Mouse (Mus musculus) intestine, embryonic 16.5 days (tissue): ENCODE data around the gene Ift122. TPM values are rescaled to one million over a fixed set of nuclear protein-coding genes. Genes with fewer than 3 reads are reported as not detected.

ENCODE experiments used
- ATAC-seq: fragments of 200-750 bp; cut with Nextera tagmentation; 2 replicates; pipeline ENCODE4 v1.8.0; 2017; ENCODE audit warnings: moderate TSS enrichment, moderate library complexity
- H3K27ac ChIP-seq: fragments of 300-500 bp; sonication (generic); 2 replicates; pipeline ENCODE4 v1.5.1; 2014; ENCODE audit warnings: mild to moderate bottlenecking, low read length
- H3K27me3 ChIP-seq: fragments of 300-500 bp; sonication (generic); replicated peaks from 2 replicates; pipeline ENCODE4 v1.6.1; 2014; ENCODE audit warnings: low read length, control low read depth, mixed read lengths; ENCODE audit not compliant: control insufficient read depth, insufficient read depth
- H3K36me3 ChIP-seq: fragments of 300-500 bp; sonication (generic); 2 replicates; pipeline ENCODE4 v1.6.1; 2014; ENCODE audit warnings: low read length, control low read depth; ENCODE audit not compliant: control insufficient read depth, insufficient read depth
- H3K4me1 ChIP-seq: fragments of 300-500 bp; sonication (generic); 2 replicates; pipeline ENCODE4 v1.6.1; 2014; ENCODE audit warnings: low read length, control low read depth, mixed read lengths; ENCODE audit not compliant: control insufficient read depth, insufficient read depth
- H3K4me2 ChIP-seq: fragments of 300-500 bp; sonication (generic); 2 replicates; pipeline ENCODE4 v1.6.1; 2014; ENCODE audit warnings: low read depth, low read length, control low read depth
- H3K4me3 ChIP-seq: fragments of 300-500 bp; sonication (generic); 2 replicates; pipeline ENCODE4 v1.5.1; 2014; ENCODE audit warnings: mild to moderate bottlenecking, low read length
- H3K9ac ChIP-seq: fragments of 300-500 bp; sonication (generic); 2 replicates; pipeline ENCODE4 v1.6.1; 2014; ENCODE audit warnings: low read depth, low read length
- H3K9me3 ChIP-seq: fragments of 300-500 bp; sonication (generic); 2 replicates; pipeline ENCODE4 v1.6.1; 2016; ENCODE audit warnings: low read length, control low read depth; ENCODE audit not compliant: control insufficient read depth
- WGBS: fragments of 180-500 bp; shearing (Covaris S2); extraction: QIAGEN DNeasy Blood & Tissue Kit; methylation state at CpG from one replicate; pipeline ENCODE4 v1.1.7; 2014; 5-methylcytosine and 5-hydroxymethylcytosine counted together
- polyA plus RNA-seq: library from polyadenylated mRNA; unstranded; fragments of >200 nt; fragmentation: Nextera tagmentation; extraction: Ambion mirVana; gene quantifications from 2 replicates; pipeline ENCODE4 v1.2.1, GENCODE M21; 2015

Gene Ift122
- polyA plus RNA-seq, 1 experiment from 2014 or later: 13.1 TPM

DNA sequence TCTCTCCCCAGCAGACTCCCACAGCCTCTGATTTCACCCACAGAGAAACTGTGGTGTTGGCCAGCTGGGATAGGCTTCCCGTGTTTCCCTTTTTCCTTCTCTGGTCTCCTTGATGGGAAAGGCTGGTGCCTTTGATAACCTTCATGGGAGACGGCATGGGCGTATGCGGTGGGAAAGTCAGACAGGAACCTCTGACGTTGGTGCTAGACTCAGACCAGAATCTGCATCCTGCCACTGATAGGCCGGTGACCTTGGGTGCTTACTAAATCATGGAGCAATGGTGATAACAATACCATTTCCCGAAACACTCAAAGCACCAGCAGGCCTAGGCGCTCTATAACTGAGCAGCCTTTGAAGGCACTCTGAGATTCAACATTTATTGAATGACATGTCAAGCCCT lies 27.5 kb downstream of the Ift122 start:
- ATAC-seq: no peak
- no peak overlapping the region for H3K4me2 ChIP-seq
- no peaks in the 10 kb centered on the region for H3K9me3 ChIP-seq
- H3K27ac ChIP-seq: no peak overlapping the region
- no peak overlapping the region for H3K4me3 ChIP-seq
- WGBS: 83% methylated on average over 8 of the region's 8 CpGs
- no peaks in the 10 kb centered on the region for H3K36me3 ChIP-seq
- H3K27me3 ChIP-seq: no peaks in the 10 kb centered on the region
- no peaks in the 10 kb centered on the region for H3K4me1 ChIP-seq
- H3K9ac ChIP-seq: no peak overlapping the region

DNA sequence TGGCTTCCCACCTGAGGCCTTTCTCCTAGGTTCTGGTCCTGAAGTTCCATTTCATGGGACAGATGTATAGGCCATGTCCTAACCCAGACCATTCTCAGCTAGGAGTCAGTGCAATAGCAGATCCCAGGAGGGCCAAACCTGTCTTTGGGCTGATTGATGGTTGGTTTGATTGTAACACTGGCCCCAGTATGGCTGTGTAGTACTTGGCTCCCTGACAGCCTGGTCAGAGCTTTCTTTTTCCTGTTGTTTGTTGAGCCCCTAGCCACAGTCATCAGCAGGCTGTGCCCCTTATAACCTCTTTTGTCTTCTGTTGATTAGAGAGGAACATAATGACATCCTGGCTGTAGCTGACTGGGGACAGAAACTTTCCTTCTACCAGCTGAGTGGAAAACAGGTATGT lies 30.7 kb downstream of the Ift122 start:
- peak; percentile 41; the same call in 1 of the 2 replicates for ATAC-seq
- H3K4me2 ChIP-seq: no peak overlapping the region
- H3K27ac ChIP-seq: no peak overlapping the region

DNA sequence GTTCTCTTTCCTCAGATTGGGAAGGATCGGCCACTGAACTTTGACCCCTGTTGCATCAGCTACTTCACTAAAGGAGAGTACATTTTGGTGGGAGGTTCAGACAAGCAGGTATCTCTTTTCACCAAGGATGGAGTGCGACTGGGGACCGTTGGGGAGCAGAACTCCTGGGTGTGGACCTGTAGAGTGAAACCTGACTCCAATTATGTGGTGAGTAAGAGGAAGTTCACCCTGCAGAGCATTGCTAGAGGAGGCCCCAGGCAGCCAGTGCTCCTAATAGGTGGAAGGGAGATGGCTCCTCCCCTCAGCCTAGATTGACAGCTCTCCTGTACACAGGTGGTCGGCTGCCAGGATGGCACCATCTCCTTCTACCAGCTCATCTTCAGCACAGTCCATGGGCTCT lies 33.6 kb downstream of the Ift122 start:
- Histone ChIP-seq H3K4me3 (no peak overlapping the region), H3K4me1 (peaks cover 9% of the 10 kb centered on the region), H3K9me3 (no peaks in the 10 kb centered on the region), H3K27me3 (no peaks in the 10 kb centered on the region), H3K36me3 (peaks cover 3% of the 10 kb centered on the region; the same call in 1 of the 2 replicates), H3K27ac (no peak overlapping the region), H3K4me2 (no peak overlapping the region), H3K9ac (no peak overlapping the region)
- WGBS: 59% methylated on average over 4 of the region's 4 CpGs
- peak; percentile 68 for ATAC-seq

More for the DNA sequence above, 30.7 kb downstream of the Ift122 start:
- H3K4me1 ChIP-seq: peaks cover 5% of the 10 kb centered on the region
- H3K9ac ChIP-seq: no peak overlapping the region
- H3K36me3 ChIP-seq: peaks cover 3% of the 10 kb centered on the region; the same call in 1 of the 2 replicates
- H3K4me3 ChIP-seq: no peak overlapping the region
- no peaks in the 10 kb centered on the region for H3K9me3 ChIP-seq
- H3K27me3 ChIP-seq: no peaks in the 10 kb centered on the region

DNA sequence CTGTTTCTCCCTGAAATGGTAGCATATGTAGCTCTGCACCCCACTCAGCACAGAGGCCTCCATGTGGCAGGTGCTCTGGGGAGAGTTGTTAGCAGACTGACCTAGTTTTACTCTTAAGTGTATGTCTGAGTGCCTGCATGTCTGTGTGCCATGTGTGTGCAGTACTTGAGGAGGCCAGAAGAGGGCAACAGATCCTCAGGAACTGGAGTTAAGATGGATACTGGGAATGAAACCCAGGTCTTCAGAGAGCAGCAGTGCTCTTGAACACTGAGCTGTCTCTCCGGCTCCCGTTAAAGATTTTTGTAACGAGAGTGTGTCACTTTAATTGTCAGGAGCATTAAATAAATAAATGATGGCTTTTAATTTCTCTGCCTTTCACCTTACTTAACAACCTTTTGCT lies 35.0 kb downstream of the Ift122 start:
- no peaks in the 10 kb centered on the region for H3K27me3 ChIP-seq
- H3K27ac ChIP-seq: no peak overlapping the region
- H3K4me3 ChIP-seq: no peak overlapping the region
- H3K9ac ChIP-seq: no peak overlapping the region
- ATAC-seq: no peak
- H3K4me1 ChIP-seq: peaks cover 12% of the 10 kb centered on the region
- no peaks in the 10 kb centered on the region for H3K9me3 ChIP-seq
- WGBS: 96% methylated on average over 3 of the region's 3 CpGs
- peaks cover 3% of the 10 kb centered on the region; the same call in 1 of the 2 replicates for H3K36me3 ChIP-seq
- no peak overlapping the region for H3K4me2 ChIP-seq

DNA sequence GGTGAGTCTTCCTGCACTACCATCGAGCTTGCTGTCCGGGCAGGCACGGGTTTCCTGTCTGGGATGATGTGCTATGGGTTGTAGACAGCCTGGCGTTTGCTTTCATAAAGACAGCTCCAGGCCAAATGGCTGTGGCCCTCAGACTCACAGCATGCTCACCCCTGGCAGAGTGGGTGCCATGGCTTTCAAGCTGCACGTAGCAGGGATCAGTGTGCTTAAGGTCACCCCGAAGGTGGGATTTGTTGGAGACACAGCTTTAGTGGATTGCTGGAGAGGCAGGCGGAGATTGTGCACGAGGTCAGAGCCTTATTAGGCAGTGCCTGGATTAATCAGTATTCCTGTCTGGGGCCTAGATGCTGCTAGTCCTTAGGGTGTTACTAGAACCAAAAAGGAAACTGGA lies 37.3 kb downstream of the Ift122 start:
- peaks cover 3% of the 10 kb centered on the region; the same call in 1 of the 2 replicates for H3K36me3 ChIP-seq
- H3K4me2 ChIP-seq: no peak overlapping the region
- H3K4me1 ChIP-seq: peaks cover 12% of the 10 kb centered on the region
- H3K9me3 ChIP-seq: no peaks in the 10 kb centered on the region
- no peak overlapping the region for H3K4me3 ChIP-seq
- no peaks in the 10 kb centered on the region for H3K27me3 ChIP-seq
- H3K9ac ChIP-seq: no peak overlapping the region
- peak overlapping the region; percentile 46 for H3K27ac ChIP-seq
- no peak for ATAC-seq
- 70% methylated on average over 8 of the region's 8 CpGs for WGBS

DNA sequence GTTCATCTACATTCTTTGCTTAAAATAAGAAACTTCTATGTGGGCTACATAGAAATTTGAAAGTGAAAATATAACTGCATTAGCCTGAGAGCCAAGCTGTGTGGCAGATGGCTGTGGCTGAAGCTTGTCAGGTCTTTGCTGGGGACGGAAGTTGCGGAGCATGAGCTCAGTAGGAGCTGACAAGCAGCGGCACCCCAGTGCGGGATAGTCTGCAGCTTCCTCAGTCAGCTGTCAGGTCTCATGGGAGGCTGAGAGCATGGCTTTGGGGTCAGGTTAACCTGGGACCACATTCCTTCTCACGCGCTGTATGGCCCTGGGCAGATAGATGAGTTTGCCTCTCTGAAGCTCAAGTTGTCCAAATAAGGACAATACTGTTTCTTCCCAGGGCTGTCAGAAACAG lies 37.8 kb downstream of the Ift122 start:
- Histone ChIP-seq H3K9me3 (no peaks in the 10 kb centered on the region), H3K4me2 (no peak overlapping the region), H3K4me1 (peaks cover 12% of the 10 kb centered on the region), H3K4me3 (no peak overlapping the region), H3K27ac (peak overlapping the region; percentile 50), H3K9ac (no peak overlapping the region), H3K36me3 (peaks cover 3% of the 10 kb centered on the region; the same call in 1 of the 2 replicates), H3K27me3 (no peaks in the 10 kb centered on the region)
- WGBS: 54% methylated on average over 6 of the region's 6 CpGs
- ATAC-seq: peak; percentile 26; the same call in 1 of the 2 replicates

DNA sequence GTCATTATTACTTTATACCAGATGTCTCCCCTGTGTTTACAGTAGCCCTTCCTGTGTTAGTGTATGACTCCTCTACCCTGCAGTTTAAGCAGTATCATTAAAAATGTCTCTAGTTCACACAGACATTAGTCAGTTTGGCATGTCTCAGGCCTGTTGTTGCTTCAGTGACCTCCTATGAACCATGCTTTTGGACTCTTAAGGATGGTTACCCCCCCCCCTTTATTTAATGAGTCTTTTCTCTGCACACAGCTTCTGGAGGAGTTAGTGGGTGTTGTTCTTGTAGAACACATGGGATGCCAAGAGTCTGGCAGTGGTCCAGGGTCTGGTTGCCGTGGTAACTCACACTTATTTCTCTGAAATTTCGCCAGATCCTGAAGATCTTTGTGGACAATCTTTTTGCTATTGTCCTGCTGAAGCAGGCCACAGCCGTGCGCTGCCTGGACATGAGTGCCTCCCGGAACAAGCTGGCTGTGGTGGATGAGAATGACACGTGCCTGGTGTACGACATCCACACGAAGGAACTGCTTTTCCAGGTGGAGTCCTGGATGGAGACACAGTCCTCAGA lies 38.3 kb downstream of the Ift122 start:
- ATAC-seq: peak; percentile 57
- no peaks in the 10 kb centered on the region for H3K9me3 ChIP-seq
- H3K9ac ChIP-seq: peak overlapping the region; percentile 16; the same call in 1 of the 2 replicates
- 49% methylated on average over 8 of the region's 8 CpGs for WGBS
- H3K27me3 ChIP-seq: no peaks in the 10 kb centered on the region
- peak overlapping the region; percentile 50 for H3K27ac ChIP-seq
- no peak overlapping the region for H3K4me3 ChIP-seq
- peaks cover 3% of the 10 kb centered on the region; the same call in 1 of the 2 replicates for H3K36me3 ChIP-seq
- H3K4me2 ChIP-seq: no peak overlapping the region
- peaks cover 11% of the 10 kb centered on the region for H3K4me1 ChIP-seq

DNA sequence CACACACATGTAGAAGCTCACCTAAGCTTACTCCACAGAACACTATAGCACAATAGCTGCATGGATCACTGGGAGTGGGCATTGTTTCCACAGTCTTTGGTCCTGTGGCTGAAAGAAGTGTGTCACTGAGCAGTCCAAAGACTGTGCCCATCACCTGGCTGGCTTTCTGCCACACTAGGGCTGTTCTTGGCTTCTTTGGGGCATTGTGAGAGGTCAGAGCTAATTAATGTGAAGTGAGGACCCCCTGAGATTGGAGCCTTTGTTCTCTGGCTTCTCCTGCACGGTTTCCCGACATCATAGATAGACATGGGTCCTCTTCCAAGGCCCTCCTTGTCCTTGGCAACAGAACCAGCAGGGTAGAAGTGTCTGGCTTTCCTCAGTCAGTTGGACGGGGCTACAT lies 39.1 kb downstream of the Ift122 start:
- H3K27me3 ChIP-seq: no peaks in the 10 kb centered on the region
- H3K4me1 ChIP-seq: peaks cover 7% of the 10 kb centered on the region
- no peaks in the 10 kb centered on the region for H3K9me3 ChIP-seq
- H3K36me3 ChIP-seq: peaks cover 3% of the 10 kb centered on the region; the same call in 1 of the 2 replicates
- no peak overlapping the region for H3K4me2 ChIP-seq
- no peak for ATAC-seq
- H3K4me3 ChIP-seq: no peak overlapping the region
- H3K27ac ChIP-seq: peak overlapping the region; percentile 50; the same call in 1 of the 2 replicates
- no peak overlapping the region for H3K9ac ChIP-seq
- WGBS: 73% methylated on average over 3 of the region's 3 CpGs

DNA sequence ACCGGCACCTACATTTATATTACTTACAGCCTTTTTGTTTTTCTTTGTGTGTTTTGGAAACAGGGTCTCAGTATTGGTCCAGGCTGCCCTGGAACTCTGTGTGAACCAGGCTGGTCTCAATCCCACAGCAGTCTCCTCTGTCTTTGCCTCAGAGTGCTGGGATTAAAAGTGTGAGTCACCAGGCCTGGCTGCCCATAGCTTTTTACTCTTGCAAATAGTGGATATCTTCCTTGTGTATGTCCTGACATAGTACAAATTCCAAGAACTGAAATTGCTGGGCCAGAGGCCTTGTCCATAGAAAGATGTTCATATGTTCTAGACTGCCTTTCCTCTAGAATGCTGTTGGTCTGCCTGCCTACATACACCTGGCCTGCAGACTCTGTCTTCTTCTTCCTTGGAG lies 43.1 kb downstream of the Ift122 start:
- H3K27ac ChIP-seq: no peak overlapping the region
- no peak overlapping the region for H3K4me2 ChIP-seq
- H3K9me3 ChIP-seq: no peaks in the 10 kb centered on the region
- H3K4me1 ChIP-seq: peaks cover 7% of the 10 kb centered on the region
- no peaks in the 10 kb centered on the region for H3K36me3 ChIP-seq
- H3K9ac ChIP-seq: no peak overlapping the region
- H3K27me3 ChIP-seq: no peaks in the 10 kb centered on the region
- no peak overlapping the region for H3K4me3 ChIP-seq
- ATAC-seq: no peak
- 78% methylated on average over 1 of the region's 1 CpGs for WGBS

DNA sequence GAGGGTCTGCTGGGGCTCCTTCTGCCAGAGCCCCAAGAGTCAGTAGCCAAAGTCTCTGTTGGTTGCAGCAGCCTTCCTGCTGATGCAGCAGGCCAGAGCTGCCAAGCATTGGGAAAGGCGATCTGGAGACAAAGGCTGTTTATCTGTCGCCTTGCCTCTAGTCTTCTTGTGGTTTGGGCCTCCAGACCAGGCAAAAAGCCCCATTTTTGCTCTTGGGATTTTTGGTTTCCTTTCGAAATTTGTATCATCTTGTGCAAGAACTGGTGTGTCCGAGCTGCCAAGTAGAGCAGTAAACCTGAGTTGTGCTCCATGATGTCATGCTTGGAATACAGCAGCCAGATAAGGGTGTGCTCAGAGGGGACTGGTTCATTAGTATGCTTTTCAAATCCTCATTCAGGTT lies 43.8 kb downstream of the Ift122 start:
- Histone ChIP-seq H3K36me3 (no peaks in the 10 kb centered on the region), H3K4me1 (0 out of 2 replicates have a peak, but pooled peaks cover 3% of the 10 kb centered on the region), H3K9ac (no peak overlapping the region), H3K4me2 (no peak overlapping the region), H3K27me3 (no peaks in the 10 kb centered on the region), H3K27ac (no peak overlapping the region), H3K4me3 (no peak overlapping the region), H3K9me3 (no peaks in the 10 kb centered on the region)
- no peak for ATAC-seq
- WGBS: 73% methylated on average over 4 of the region's 4 CpGs
